Mouse (Mus musculus): ENCODE measurements around the gene Ess2. TPM values are rescaled to one million over a fixed set of nuclear protein-coding genes. Genes with fewer than 3 reads are reported as not detected.

The Ess2 gene
- 10 to 100 TPM; 51.7 to 68.8 TPM for polyA plus RNA-seq (2017; shearing (Covaris generic))

DNA sequence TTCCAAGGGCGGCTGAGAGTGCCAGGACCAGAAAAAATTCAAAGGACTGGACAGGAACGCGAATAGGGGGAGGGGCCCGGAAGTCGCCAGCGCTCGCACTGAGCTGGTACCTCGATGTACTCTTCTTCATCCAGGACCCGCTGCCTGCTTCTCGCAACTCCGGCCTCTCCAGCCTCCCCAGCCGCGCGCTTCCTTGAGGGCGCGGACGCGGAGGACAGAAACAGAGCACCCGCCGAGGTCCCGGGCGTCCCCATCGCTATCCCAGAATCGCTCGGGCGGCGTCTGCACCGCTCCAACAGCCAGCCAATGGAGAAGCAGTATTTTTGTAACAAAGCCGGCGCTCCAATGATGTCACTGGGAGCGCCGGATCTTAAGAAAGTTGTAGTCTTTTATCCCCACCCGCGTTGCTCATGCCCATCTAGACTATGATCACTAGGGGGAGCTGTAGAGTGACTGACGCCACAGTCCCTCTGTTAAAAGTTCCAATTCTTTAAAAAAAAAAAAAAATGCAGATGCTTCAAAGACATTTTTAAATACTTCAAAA is at the start of gene Ess2:
Gene Ess2, minus strand, starts transcription at position 297 of the 544 bp plus-strand sequence.

GRCm38 (mm10) chr16:17928087-17928580 is 17.0 kb upstream of the Ess2 start, which contains the start of gene Slc25a1:
Slc25a1 (minus strand) TSS chr16:17928219.

GRCm38 (mm10) chr16:17914307-17915249 is 3.4 kb upstream of the Ess2 start, which contains the start of gene Gsc2:
Gsc2 (minus strand) TSS chr16:17915059.

GRCm38 (mm10) chr16:17898462-17898861 is 12.7 kb downstream of the Ess2 start, which contains the start of the genes Dgcr2 and Tssk2:
Dgcr2 (minus strand) TSS chr16:17898562.
Tssk2 (plus strand) TSS chr16:17898637.

DNA sequence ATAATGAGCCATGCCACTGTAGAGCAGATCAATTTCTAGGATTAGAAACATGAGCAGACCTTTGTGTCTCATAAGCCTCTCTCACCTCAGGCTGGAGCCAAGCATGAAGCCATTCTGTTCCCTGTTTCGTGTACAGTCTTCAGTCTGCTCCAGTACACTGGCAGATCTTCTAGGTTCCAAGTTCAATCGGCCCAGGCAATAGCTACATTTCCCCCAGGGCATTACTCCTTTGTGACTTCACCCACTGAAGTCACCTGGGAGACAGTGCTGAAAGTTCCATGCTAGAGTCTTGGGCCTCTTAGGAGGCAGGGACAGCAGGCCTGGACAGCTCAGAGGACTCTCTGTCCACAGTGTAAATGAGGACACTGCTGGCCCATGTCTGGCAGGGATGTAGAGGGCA is 17.2 kb downstream of the Ess2 start, which contains the start of gene Tssk1:
Gene Tssk1, plus strand, starts transcription at position 301 of the 400 bp plus-strand sequence.

GRCm38 (mm10) chr16:17891567-17891959 is 19.6 kb downstream of the Ess2 start, which contains the start of gene Gm20518:
Gm20518 (minus strand) TSS chr16:17891671.

Other genes with a start within 250 kb of the Ess2 start
- 100 to 1,000 TPM in 1 of 2 experiments, 10 to 100 TPM in 1; 90.2 to 128 TPM for gene Med15, start 178.5 kb downstream of the Ess2 start, polyA plus RNA-seq (2017; shearing (Covaris generic))
- gene Klhl22, start 151.7 kb downstream of the Ess2 start, polyA plus RNA-seq (2017; shearing (Covaris generic)): 10 to 100 TPM; 11.1 to 14.1 TPM
- under 1 TPM in 1 of 2 experiments, not detected in 1; 0.07 TPM for gene Scarf2, start 114.1 kb downstream of the Ess2 start, polyA plus RNA-seq (2017; shearing (Covaris generic))
- not detected for gene B830017H08Rik, start 78.2 kb downstream of the Ess2 start, polyA plus RNA-seq (2017; shearing (Covaris generic))
- 1 to 10 TPM; 1.5 to 2.1 TPM for gene Car15, start 73.0 kb downstream of the Ess2 start, polyA plus RNA-seq (2017; shearing (Covaris generic))
- gene Gm20518, start 19.7 kb downstream of the Ess2 start, polyA plus RNA-seq (2017; shearing (Covaris generic)): under 1 TPM; 0.31 to 0.33 TPM
- gene Tssk1, start 17.1 kb downstream of the Ess2 start, polyA plus RNA-seq (2017; shearing (Covaris generic)): not detected
- 10 to 100 TPM; 36.9 to 52.6 TPM for gene Dgcr2, start 12.8 kb downstream of the Ess2 start, polyA plus RNA-seq (2017; shearing (Covaris generic))
- not detected for gene Tssk2, start 12.7 kb downstream of the Ess2 start, polyA plus RNA-seq (2017; shearing (Covaris generic))
- gene Gsc2, start 3.7 kb upstream of the Ess2 start, polyA plus RNA-seq (2017; shearing (Covaris generic)): not detected
- gene Slc25a1, start 16.9 kb upstream of the Ess2 start, polyA plus RNA-seq (2017; shearing (Covaris generic)): 10 to 100 TPM; 40.7 to 50.5 TPM
- not detected for gene Vpreb2, start 69.1 kb upstream of the Ess2 start, polyA plus RNA-seq (2017; shearing (Covaris generic))
- gene Dgcr6, start 141.5 kb upstream of the Ess2 start, polyA plus RNA-seq (2017; shearing (Covaris generic)): 10 to 100 TPM; 36.6 to 37.8 TPM
- 1 to 10 TPM; 3.8 to 9.4 TPM for gene Prodh, start 178.9 kb upstream of the Ess2 start, polyA plus RNA-seq (2017; shearing (Covaris generic))
- gene Rtn4r, start 216.3 kb upstream of the Ess2 start, polyA plus RNA-seq (2017; shearing (Covaris generic)): not detected

Measured in activated CD4-positive, CD25-positive, alpha-beta regulatory T cell (primary cell).